Mouse (Mus musculus) C2C12 (cell line): Measurements from ENCODE around the gene Stx11.

Experiments
- CEBPB ChIP-seq: IDR thresholded peaks from one replicate; pipeline ENCODE4 v1.6.1; 2011; ENCODE audit warnings: low read depth, mild to moderate bottlenecking, control low read depth, moderate library complexity
- CTCF ChIP-seq: IDR thresholded peaks from one replicate; pipeline ENCODE4 v1.5.1; 2011; ENCODE audit not compliant: control insufficient read depth, insufficient read depth, insufficient read length
- FOSL1 ChIP-seq: IDR thresholded peaks from one replicate; pipeline ENCODE4 v1.8.0; 2011; ENCODE audit warnings: mild to moderate bottlenecking, low read length; ENCODE audit not compliant: poor library complexity, insufficient read depth, severe bottlenecking
- MAX ChIP-seq: IDR thresholded peaks from one replicate; pipeline ENCODE4 v1.6.1; 2011; ENCODE audit warnings: mild to moderate bottlenecking, control low read depth
- MYOD1 ChIP-seq: IDR thresholded peaks from one replicate; pipeline ENCODE4 v1.6.1; 2011; ENCODE audit warnings: low read depth; ENCODE audit not compliant: control insufficient read depth, insufficient read length
- MYOG ChIP-seq: IDR thresholded peaks from one replicate; pipeline ENCODE4 v1.6.1; 2011; ENCODE audit not compliant: control insufficient read depth, insufficient read length; ENCODE audit errors: extremely low read depth
- USF1 ChIP-seq: IDR thresholded peaks from one replicate; pipeline ENCODE4 v1.6.1; 2011; ENCODE audit warnings: low read depth, mild to moderate bottlenecking, control low read depth, moderate library complexity

- no peak for TF ChIP-seq CTCF
- TF ChIP-seq MYOG = no peak
- TF ChIP-seq CEBPB = no peak
- TF ChIP-seq MAX = no peak
- TF ChIP-seq USF1 = no peak
- TF ChIP-seq MYOD1 = no peak
- no peak for TF ChIP-seq FOSL1
Observed at GRCm38 (mm10) chr10:12916376-12916775, 47.7 kb downstream of the Stx11 start.
